Mouse (Mus musculus) cerebellum, postnatal 14 days (tissue): ENCODE measurements around the gene Commd4.

Experiments used
- DNase-seq, 2 experiments: peaks; one replicate each; pipeline ENCODE4 v3.0.0; 2021; ENCODE audit warnings: mixed read lengths in 2 of 2

The Commd4 gene

DNA sequence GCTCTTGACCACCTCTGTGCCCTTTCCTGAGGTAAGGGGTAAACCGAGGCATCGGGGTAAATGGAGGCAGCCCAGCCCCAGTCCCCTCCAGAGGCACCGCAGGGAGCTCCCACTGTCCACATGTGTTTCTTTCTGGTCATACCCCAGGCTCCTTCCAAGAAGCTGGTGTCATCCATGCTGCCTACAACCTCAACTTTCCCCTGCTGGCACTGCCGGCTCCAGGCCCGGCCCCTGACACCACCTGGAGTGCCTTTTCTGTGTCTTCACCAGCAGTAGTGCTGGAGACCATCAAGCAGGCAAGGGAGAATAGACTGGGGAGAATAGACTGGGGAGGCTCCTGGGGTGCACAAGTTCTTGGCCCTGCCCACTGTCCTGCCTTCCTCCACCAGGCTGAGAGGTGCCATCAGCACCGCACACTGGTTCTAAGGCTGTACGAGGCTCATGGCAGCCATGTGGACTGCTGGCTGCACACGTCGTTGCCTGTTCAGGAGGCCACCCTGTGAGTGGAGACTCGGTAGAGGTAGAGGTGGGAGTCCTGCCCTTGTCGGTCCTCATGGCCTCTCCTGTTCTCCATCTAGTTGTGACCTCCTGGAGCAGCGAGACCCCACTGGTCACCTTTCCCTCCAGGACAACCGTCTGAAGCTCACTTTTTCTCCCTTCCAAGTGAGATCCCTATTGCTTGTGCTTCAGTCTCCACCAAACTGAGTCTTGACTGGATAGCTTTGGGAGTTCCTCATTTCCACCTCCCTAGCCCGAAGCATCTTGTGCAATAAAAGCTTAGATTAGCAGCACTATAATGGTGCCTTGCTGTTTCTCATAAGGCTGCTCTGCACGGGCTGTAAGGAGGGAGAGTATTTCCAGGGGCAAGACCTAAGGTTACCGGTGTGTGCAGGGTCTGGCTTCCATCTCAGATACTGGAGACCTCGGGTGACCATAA lies 16.4 kb downstream of the Commd4 start:
- DNase-seq = no peak

- DNase-seq = no peak
Observed at GRCm38 (mm10) chr9:57139571-57139970, 18.6 kb downstream of the Commd4 start.

DNA sequence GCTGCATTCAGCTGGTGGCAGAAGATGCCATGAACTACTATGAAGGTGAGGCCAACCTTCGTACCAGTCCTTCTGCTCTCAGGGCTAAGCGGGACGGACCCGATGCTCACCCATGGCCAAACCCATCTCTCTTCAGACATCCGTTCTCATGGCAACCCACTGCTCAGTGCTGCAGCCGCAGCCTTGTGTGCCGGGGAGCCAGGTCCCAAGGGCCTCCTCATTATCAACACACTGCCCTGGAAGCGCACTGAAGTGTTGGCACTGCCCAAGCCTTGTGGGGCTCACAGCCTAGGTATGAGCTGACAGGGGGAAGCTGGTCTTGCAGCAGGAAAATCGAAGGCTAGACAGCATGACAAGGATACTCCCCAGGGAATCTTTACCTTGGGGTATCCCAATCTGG lies 19.0 kb downstream of the Commd4 start:
- DNase-seq = no peak

DNA sequence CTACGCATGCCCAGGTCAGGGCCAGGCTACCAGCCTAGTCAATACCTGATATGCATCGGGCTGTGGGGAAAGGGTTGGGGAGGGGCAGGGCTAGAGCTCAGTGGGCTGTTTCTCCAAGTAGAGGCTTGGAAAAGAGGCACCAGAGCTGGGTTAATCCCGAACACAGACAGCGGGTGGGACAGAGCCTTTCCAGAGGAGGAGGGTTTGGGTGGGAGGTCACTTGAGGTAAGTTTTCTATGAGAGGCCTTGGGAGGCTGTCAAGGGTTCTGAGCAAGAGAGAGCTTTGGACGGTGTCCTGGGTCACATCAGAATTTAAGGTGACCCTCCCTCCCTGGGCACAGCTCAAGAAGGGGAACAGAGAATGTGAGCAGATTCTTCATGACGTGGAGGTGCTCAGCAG lies 19.6 kb downstream of the Commd4 start:
- no peak for DNase-seq

DNA sequence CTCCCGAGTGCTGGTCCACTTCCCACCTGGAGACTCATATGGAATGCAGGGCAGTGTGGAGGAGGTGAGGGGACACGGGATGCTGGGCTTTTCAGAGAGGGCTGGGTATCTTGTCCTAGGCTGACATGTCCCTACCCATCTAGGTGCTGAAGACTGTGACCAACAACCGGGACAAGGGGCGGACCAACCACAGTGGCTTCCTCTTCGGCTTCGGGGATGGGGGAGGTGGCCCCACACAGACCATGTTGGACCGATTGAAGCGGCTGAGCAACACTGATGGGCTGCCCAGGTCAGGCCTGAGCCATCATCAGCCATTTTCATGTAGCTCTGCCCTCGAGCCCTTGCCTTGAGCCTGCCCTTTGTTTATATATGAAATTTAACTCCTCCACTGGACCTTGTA lies 20.4 kb downstream of the Commd4 start:
- DNase-seq = no peak

DNA sequence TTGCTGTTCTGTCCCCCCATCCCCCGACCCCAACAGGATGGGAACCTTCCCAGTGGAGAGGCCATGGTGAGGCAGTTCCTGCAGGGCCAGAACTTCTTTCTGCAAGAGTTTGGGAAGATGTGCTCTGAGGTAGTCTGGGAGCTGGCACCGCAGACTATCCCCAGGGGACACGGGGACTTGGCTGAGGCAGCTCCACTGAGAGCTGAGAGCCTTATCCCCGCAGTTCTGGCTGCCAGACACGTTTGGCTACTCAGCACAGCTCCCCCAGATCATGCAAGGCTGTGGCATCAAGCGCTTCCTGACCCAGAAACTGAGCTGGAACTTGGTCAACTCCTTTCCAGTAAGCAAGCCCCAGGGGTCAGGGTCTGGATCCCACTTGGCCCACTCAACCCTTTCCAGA lies 20.9 kb downstream of the Commd4 start:
- no peak for DNase-seq

DNA sequence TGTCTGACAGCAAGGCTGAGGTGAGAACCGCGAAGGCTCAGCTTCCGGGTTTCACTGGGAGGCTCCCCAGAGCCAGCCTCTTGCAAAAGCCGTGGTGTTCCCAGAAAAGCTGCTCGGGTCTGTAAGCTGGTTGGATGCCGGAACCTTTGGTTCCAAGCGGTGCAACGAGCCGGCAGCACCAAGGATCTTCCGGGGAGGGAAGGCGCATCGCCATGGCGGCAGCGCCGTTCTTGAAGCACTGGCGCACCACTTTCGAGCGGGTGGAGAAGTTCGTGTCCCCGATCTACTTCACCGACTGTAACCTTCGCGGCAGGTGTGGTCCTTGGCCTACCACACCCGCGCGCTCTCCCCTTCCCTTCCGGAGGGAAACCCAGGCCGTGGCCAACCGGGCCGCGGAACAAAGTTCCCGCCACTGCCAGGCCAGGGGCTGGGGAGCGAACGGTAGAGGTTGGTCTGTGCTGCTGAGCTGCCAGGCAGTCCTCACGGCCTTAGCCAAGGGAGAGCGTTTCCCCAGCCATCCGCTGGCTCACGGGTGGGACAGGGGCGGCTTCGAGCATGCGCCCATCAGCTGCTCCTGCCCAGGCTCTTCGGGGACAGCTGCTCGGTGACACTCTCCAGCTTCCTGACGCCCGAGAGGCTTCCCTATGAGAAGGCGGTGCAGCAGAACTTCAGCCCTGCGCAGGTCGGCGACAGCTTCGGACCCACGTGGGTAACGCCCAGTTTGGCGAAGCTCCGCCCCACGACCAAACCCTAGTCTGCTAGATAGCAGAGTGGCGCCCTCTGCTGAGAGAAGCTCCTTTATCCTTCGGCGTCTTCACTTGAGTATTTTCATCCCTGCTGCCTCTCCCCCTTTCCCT lies 27.3 kb downstream of the Commd4 start, which contains the start of gene Man2c1:
Gene Man2c1, plus strand, starts transcription at position 114 of the 857 bp plus-strand sequence.
- peak; percentile 96 to 98 for DNase-seq

- no peak for DNase-seq
Observed at GRCm38 (mm10) chr9:57129641-57130040, 28.5 kb downstream of the Commd4 start.

DNA sequence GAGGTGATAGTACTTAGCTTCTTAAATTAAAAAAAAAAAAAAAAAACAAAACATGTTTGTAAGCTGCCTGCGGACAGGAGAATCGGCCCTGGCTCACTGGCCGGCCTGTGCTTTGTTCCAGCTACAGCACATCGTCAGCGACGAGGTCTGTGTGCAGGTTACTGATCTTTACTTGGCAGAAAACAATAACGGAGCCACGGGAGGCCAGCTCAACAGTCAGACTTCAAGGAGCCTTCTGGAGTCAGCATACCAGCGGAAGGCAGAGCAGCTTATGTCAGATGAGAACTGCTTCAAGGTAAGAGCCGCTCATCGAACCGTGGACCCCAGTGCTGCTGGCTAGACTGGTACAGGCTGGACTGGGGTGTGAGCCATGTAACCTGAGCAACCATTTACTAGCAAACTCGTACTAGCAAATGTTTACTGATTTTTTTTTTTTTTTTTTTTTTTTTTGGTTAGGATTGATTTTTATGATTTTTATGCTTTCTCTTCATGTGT lies 40.8 kb downstream of the Commd4 start:
- DNase-seq = no peak
